Mouse (Mus musculus) forelimb bud, embryonic 11.5 days (tissue): Measurements from ENCODE around the gene Npepps.

ENCODE experiments used
- DNase-seq: peaks from one replicate; pipeline ENCODE4 v3.0.0-alpha.2; 2012; ENCODE audit warnings: low read depth, low spot score

Gene Npepps

DNA sequence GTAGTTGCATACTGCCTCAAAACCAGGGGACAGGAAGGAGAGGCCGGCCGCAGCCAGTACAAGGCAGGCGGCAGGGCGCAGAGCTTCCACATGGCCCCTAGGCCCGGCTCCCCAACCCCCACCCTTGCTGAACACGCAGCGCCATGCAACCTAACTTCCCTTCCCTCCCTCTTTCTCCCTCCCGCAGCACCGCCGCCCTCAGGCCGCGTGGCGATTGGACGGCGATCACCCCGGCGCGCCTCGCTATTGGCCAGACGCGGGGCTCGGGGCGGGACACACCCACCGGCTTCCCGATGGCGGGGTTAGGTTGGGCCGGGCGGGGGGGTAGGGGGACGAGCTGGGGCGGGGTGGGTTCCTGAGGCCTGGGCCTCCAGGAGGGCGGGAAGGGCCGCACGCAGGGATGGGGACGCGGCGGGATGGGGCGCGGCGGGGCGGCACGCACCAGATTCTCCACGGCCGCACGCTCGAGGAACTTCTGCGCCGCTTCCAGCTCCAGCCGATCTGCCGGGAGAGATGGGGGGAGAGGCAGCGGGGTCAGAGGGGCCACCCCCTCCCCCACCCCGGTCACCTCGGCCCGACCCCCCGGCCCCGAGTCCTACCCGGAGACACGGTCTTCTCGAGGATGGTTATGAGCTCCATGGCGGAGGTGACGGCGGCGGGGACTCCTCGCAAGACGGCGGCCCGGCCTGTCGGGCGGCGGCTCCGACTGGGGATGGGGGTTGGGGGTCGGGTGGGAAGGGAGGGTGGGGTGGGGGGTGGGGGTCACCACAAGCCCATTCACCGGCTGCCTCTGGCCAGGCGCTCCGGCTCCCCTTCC lies 93.3 kb downstream of the Npepps start:
- DNase-seq, result peak; percentile 94

DNA sequence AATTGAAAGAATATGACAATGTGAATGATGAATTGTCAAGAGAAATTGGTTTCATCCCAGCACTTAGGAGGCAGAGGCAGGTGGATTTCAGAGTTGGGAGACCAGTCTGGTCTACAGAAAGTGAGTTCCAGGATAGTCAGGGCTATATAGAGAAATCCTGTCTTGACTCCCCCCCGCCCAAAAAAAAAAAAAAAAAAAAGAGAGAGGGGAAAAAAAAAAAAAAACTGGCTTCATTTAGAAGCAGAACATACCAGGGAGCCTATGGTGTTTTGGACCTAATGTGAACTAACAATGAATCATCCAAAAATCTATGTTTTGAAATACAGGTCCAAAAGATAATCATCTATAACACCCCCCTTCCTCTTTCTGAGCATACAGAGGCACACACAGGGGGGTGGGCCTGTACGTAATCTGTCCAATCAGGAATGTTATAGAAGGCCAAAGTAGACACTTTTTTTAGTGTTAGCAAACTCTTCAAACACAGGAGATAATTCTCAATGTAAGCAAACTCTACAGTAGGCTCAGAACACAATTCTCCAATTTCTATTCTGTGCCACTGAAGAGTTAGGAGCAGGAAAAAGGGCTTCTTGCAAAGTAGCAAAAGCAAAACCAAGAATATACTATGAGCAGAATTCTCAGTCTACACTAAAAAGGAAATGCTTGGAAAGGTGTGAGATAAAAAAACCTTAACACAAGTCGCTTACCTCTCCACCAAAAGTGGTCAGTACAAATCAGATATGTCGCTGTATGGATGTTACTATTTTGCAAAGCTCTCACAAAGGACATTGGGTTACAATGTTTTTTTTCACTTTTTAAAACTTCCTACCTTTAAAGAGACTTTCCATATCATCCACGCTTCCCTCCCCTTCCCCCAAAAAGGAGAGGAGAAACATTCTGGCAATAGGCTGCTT lies 94.5 kb downstream of the Npepps start:
- no peak for DNase-seq

DNA sequence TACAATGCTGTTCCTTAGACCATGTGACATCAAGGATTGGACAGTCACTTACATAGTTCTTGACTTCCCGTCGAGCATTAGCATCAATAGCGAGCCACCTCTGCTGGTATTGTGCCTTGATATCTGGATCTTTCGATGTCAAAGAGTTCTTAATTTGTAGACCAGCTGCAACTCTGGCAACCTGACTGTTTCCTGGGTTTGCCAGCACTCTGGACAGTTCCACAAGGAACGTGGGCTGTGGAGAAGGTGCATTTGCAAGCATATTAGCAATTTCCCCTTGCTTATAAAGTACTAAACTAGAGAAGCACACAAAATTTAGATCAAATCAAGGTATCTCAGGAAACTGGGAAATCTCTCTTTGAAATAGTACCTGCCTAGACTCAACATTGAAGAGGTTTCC lies 95.6 kb downstream of the Npepps start:
- no peak for DNase-seq

DNA sequence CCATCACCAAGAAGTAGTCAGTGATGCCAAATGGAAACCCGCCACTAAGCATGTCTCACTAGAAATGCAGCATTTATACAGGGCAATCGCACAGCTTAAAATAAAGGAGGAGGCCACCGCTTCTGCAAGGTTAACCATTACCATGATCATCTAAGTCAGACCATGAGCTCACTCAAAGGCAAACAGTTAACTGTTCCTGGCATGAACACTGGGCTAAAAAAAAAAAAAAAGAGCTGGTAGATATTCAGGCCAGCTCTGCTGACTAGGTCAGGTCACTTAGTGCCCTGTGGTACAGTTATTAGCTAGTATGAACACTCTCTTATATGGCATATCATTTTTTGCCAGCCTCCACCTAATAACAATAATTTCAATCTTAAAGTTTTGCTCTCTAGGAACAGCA lies 98.0 kb downstream of the Npepps start:
- DNase-seq, result no peak

DNA sequence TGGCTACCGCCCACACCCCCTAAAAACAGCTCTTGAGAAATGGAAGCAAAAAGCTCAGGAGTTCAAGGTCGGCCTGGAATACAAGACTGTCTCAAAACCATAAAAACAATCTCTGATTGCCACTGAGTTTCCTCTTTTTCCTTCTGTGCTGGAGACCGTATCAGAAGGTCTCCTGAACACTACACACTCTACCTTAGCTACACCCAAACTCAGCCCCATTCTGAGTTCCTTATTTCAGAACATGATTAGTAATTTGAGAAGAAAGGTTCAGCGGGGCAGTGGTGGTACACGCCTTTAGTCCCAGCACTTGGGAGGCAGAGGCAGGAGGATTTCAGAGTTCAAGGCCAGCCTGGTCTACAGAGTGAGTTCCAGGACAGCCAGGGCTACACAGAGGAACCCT lies 99.4 kb downstream of the Npepps start:
- no peak for DNase-seq

DNA sequence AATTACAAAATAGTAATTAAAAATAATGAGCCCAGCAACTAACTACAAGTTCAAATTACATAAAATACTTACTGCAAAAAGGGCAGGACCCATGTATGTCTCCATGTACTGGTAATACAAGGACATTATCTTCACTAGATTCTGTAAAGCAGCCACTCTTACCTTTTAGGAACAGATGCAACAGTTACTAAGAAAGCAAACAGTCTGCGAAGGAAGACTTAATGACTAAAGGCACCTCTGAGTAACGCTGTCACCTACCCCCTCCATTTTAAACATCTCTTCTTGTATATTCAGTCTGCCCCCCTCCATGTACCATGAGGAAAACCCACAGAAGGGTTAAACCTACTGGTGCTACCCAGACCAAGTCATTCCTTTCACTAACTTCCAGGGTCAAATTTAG lies 102.2 kb downstream of the Npepps start:
- DNase-seq, result no peak

DNA sequence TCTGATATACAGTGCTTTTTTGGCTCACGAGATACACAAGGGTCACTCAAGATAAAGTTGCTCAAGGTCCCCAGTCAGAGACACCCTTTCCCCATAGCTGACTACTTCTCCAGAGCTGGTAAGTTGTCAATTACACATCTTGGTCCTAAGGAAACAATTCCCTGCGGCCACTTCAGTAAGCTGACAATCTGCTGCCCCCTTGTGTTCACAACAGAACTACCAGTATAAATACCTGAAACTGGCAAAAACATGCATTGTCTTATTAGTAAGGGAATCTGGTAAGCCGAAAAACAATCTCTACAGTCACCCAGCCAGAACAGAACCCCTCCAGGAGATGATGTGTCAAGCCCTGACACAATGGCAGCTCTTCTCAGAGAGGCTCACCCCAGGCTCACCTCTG lies 103.6 kb downstream of the Npepps start:
- DNase-seq, result peak; percentile 63

DNA sequence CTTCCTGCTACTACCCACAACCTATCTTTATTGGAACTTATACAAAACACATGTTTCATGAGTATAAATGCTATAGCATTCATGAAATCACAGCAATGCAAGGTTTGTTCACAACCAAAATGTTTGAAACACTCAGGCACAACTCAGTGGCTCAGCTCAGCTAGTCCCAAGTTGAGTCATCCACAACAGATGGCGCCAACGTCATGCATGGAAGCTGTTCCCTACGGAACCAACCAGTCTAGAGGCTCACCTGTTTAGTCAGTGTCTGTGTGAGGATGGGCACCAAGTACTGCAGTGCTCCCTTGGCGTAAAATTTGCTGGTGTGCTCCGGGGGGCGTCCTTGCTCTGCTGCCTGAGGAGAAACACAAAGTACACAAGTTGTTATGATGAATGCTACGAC lies 104.9 kb downstream of the Npepps start:
- no peak for DNase-seq

DNA sequence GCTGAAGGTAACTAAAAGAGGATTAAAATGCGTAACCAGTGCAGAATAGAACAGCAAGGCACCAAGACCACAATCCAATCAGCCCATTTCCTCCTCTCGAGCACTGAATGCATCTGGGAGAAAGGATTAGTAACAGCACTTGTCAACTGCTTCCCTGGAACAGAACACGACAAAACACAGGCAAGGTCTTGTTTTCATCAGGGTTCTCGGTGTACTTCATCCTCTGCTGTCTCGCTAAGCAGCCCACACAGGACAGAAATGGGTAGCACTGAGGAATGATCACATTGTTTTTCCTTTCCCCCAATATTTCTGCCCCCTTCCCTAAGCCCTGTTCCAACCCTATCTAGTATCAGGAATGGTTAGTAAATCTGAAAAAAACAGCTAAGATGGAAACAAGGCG lies 120.1 kb downstream of the Npepps start:
- DNase-seq, result no peak

DNA sequence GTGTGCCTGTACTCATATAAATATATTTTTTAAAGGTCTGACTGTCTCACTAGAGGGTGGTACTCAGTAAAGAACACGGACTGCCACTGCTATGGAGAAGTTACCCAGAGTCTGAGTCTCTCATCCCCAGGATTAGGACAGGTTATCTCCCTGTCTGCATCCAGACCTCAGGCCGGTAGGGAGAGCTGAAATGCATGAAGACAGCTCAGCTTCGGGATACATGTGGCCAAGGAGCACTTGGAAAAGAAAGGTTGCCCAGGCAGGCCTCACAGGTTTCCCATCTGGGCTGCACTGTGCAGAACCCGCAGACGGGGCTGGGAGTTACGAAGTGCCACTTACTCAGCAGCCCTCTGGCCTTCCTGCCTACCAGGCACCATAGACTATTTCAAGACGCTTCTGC lies 123.4 kb downstream of the Npepps start:
- no peak for DNase-seq
